Mouse (Mus musculus): ENCODE results near the gene Prss34.

Prss34 gene

DNA sequence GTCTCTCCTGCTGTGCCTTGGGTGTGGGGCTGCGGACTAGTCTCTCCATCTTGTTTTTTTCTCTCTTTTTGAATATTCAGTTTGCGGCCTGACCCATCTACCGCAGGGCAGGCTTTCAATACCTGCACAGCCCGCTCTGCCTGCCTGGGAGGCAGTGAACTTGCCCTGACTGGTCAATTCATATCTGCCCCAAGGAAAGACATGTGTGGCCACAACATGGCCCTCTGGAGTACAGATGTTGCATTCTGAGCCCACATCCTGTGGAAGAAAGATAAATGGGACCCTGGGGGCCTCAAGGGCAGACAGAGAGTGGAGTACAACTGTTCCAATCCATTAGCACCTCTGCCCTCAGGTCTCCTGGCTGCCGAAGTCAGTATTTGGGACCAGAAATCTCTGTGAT, at the start of gene Prss34:
Gene Prss34, plus strand, starts transcription at position 301 of the 400 bp plus-strand sequence.
- DNase-seq (ENCODE audit: low spot score) = no peak

GRCm38 (mm10) chr17:25250181-25250835, 47.9 kb upstream of the Prss34 start:
- no peak for DNase-seq (ENCODE audit: low spot score)

DNA sequence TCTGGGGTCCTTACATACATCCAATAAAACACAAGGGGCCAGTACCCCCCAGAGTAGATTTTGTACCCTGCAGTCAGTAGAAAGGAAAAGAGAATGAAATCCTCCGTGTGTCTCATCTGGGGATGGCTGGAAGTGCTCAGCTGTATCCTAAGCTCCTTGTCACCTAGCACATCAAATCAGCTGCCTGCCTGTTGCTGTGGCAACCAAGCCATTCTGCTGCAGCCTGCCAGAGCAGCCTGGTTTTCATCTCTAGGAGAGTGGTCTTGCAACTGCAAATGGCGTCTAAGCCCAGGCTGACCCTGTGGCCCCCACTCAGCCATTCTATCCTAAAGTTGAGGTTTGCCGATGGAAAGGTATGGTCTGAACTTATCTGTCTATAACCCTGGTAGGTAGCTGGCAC, 45.6 kb upstream of the Prss34 start:
- DNase-seq (ENCODE audit: low spot score) = no peak

GRCm38 (mm10) chr17:25253760-25254159, 44.4 kb upstream of the Prss34 start:
- peak; percentile 29 for DNase-seq (ENCODE audit: low spot score)

- DNase-seq (ENCODE audit: low spot score) = peak; percentile 49
Observed at GRCm38 (mm10) chr17:25255110-25255509, 43.1 kb upstream of the Prss34 start.

- DNase-seq (ENCODE audit: low spot score) = no peak
Observed at GRCm38 (mm10) chr17:25256140-25256754, 41.9 kb upstream of the Prss34 start, which contains the start of gene Baiap3. Gene Baiap3, minus strand, starts transcription at chr17:25256364.

DNA sequence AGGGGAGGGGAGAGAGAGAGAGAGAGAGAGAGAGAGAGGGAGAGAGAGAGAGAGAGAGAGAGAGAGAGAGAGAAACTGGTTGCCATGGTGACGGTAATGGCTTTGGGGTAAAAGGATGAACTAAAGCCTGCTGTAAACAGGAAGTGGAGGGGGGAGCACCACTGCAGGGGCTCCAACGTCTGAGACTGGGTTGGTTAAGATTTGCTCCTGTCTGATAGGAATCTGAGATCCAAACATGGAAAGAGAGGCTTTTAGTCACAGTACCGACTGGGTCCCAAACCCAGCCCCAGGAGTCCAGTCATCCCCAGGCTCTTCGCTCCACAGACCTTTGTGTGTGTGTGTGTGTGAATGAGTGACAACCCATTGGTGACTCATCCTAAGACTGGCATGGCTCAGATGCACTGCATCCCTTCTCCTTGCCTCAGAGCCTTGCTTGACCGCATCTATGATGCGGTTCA, 40.4 kb upstream of the Prss34 start:
- DNase-seq (ENCODE audit: low spot score) = peak; percentile 70

- DNase-seq (ENCODE audit: low spot score) = no peak
Observed at GRCm38 (mm10) chr17:25264453-25264852, 33.7 kb upstream of the Prss34 start.

GRCm38 (mm10) chr17:25270795-25271335, 27.3 kb upstream of the Prss34 start:
- DNase-seq (ENCODE audit: low spot score) = no peak

GRCm38 (mm10) chr17:25272326-25272725, 25.9 kb upstream of the Prss34 start:
- no peak for DNase-seq (ENCODE audit: low spot score)

- DNase-seq (ENCODE audit: low spot score) = peak; percentile 87
Observed at GRCm38 (mm10) chr17:25272951-25273705, 25.1 kb upstream of the Prss34 start.

GRCm38 (mm10) chr17:25273706-25274501, 24.3 kb upstream of the Prss34 start:
- peak; percentile 93 for DNase-seq (ENCODE audit: low spot score)

DNA sequence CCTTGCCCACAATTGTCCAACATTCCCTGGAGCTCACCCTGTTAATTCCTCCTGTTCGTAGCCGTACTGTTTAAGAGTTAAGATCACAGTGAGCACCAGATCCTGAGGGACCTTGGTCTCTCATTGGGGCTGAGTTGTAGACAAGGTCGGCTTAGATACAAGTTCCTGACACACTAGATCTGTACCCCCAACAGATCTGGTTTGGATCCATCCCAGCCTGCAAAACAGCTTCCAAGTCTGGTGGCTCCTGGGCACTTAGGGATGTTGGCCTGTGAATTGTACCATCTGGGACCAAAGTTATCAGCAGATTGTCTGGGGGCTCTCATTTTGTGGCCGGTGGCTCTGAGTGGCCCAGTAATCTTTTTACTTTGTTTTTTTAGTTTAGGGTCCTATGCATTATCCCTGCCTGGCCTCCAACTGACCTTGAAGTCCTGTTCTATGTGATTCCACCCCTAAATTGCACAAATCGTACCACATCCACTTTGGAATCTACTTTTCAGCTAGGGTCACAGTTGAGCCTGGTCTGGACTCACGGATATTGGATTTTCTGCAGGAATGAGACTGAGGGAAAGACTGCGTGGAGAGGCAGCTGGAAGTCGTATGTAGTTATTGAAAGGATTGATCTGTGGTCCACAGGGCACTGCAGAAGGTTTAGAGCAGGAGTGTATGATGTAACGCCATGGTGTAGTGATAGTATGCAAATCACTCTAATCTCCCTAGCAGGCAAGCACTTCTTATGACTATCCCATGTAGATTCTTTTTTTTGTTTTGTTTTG, 23.4 kb upstream of the Prss34 start, which contains the start of gene Ube2i:
Gene Ube2i, minus strand, starts transcription at position 52 of the 776 bp plus-strand sequence.
- DNase-seq (ENCODE audit: low spot score) = no peak

GRCm38 (mm10) chr17:25275833-25276232, 22.4 kb upstream of the Prss34 start:
- no peak for DNase-seq (ENCODE audit: low spot score)

- DNase-seq (ENCODE audit: low spot score) = peak; percentile 49
Observed at GRCm38 (mm10) chr17:25282133-25282532, 16.1 kb upstream of the Prss34 start.

DNA sequence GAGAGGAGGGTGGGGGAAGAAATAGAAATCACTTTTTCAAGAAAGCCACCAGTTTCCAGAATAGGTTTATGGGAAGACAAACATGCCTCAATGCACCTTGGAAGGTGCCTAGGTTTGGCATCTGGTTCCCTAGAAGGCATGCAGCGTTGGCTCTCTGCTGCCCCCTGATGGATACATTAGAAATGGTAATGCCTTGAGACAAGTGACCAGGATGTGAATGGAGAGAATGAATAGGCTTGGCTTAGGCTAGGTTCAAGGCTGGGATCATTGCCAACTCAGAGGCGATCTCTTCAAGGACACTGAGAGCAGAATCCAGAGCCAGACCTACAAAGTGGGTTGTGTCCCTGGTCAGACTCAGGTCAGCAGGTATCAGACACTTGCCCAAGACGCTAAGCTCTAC, 13.2 kb upstream of the Prss34 start:
- DNase-seq (ENCODE audit: low spot score) = peak; percentile 70

DNA sequence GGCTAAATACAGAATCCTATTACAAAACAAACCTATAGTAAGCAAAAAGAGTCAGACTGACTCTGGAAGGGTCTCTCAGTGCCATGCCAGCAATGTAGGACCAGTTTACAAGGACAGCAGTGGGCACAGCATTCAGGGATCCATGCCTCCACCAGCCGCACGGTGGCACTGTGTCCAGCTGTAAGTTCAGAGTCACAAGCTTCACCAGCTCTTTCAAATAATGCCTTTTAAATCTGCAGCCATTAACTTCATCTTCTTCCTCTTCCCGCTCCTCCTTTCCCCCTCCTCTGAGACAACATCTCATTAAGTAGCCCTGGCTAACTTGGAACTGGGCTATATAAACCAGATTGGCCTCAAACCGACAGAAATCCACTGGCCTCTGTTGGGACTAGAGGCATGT, 9.4 kb upstream of the Prss34 start:
- peak; percentile 25 for DNase-seq (ENCODE audit: low spot score)

DNA sequence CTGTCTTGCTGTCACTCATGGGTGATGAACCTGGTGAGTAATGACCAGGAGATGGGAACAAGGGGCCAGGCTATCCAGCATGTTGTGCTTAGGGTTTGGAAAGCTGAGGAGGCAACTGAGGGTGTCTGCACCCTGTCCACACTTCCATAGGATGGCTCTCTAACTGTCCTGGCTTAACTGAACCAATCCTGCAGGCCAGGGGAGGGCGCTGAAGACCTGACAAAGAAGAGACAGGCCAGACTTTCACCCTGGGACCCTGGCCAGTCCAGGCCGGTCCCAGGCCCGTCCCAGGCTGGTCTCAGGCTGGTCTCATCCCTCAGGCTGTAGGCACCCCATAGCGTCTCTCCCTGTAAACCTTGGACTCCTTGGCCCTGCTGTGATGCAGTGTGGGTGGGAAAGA, 7.8 kb upstream of the Prss34 start:
- DNase-seq (ENCODE audit: low spot score) = no peak

DNA sequence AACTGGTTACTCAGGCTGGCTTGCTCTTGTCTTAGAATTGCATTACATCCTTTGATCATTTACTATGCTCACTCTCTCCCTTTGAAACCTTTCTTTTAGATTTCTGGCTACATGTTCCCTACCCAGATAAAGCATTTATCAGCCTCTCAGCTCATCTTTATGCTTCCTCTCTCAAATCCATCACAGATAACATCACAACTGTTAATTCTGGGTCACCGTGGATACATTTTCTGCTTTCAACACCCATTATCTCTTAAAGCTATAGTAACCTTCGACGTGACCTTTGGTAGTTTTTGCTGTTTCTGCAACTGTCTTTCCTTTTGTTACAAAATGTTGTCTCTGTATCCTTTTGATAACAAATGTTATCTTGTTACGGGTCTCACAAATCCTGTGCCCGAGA, 4.7 kb upstream of the Prss34 start:
- DNase-seq (ENCODE audit: low spot score) = no peak

DNA sequence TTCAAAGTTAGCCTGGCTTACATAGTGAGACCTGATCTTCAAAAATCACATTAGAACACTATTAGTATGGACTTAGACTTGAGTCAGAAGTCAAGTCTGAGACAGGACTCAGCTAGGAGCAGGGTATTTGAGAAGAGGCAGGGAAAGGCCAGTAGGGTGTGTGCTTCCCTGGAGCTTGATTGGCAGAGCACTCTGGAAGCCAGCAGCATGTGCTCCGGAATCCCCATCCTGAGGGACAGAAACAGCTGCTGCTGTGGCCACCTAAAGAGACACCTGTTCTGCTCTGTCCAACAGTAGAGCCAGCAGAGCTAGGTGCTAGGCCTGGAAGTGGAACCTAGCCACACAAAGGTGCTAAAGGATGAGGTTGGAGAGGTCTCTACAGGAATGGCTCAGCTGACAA, 4.1 kb upstream of the Prss34 start:
- DNase-seq (ENCODE audit: low spot score) = no peak

DNA sequence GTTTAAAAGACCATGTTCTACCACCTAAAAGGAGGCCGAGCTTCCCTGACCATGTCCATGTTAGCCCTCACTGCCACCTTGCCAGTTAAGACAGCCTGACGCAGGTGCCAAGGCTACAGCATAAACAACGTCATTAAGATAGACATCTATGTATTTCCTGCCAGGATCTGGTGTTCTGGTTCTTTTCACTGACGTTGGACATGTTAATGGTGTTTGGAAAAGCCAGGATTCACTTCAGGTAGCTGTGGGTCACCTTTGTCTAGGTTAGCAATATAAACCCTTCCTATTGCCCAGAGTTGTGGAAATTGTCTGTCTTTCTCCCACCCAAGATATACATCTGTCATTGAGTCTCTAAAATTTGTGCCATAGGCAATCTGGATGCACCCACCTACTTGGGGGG, 10.2 kb downstream of the Prss34 start, which contains the start of gene Prss28:
Gene Prss28, plus strand, starts transcription at position 301 of the 400 bp plus-strand sequence.
- DNase-seq (ENCODE audit: low spot score) = no peak

Measured in T-cell, adult 2 months (primary cell).